Mouse (Mus musculus) heart, embryonic 15.5 days (tissue): ENCODE data around the gene Tbc1d24. TPM values are rescaled to one million over a fixed set of nuclear protein-coding genes. Genes with fewer than 3 reads are reported as not detected.

Experiments
- microRNA-seq: library from miRNA; unstranded; fragments of <30 nt; microRNA quantifications from one replicate; pipeline ENCODE4, GENCODE M21; 2016
- polyA plus RNA-seq: library from polyadenylated mRNA; unstranded; fragments of >200 nt; fragmentation: Nextera tagmentation; extraction: Ambion mirVana; gene quantifications from 2 replicates; pipeline ENCODE4 v1.2.1, GENCODE M21; 2015

The Tbc1d24 gene
- polyA plus RNA-seq, 1 experiment from 2014 or later: 3.8 TPM

Small RNA genes lying within 50 kb of the gene (microRNA-seq; reads per million reads assigned to microRNA genes)
- gene Mir5134 (1.7 reads per million), gene Mir6965 (0.63 reads per million)

Other genes starting within 250 kb of the Tbc1d24 start
- 0.34 TPM in 1 of 2 replicates, not detected in the other for gene Prss30, start 225.0 kb downstream of the Tbc1d24 start, polyA plus RNA-seq
- 0.13 TPM in 1 of 2 replicates, not detected in the other for gene Prss22, start 207.5 kb downstream of the Tbc1d24 start, polyA plus RNA-seq
- not detected in 2 replicates for gene Prss27, start 167.4 kb downstream of the Tbc1d24 start, polyA plus RNA-seq
- gene Kctd5, start 132.1 kb downstream of the Tbc1d24 start, polyA plus RNA-seq: 31.3 and 37.6 TPM in 2 replicates
- 37.7 and 39.5 TPM in 2 replicates for gene Pdpk1, start 54.6 kb downstream of the Tbc1d24 start, polyA plus RNA-seq
- gene Amdhd2, start 41.8 kb downstream of the Tbc1d24 start, polyA plus RNA-seq: 20.6 and 28.8 TPM in 2 replicates
- gene Atp6v0c, start 35.9 kb downstream of the Tbc1d24 start, polyA plus RNA-seq: 447 and 510 TPM in 2 replicates
- 1.9 and 2.9 TPM in 2 replicates for gene Ntn3, start 4.0 kb upstream of the Tbc1d24 start, polyA plus RNA-seq
- gene Tedc2, start 15.3 kb upstream of the Tbc1d24 start, polyA plus RNA-seq: 4.3 and 7.3 TPM in 2 replicates
- gene Ccnf, start 45.9 kb upstream of the Tbc1d24 start, polyA plus RNA-seq: 29.2 and 36.1 TPM in 2 replicates
- gene Abca17, start 145.5 kb upstream of the Tbc1d24 start, polyA plus RNA-seq: 0.10 TPM in 1 of 2 replicates, not detected in the other
- 6.0 and 7.8 TPM in 2 replicates for gene Abca3, start 146.4 kb upstream of the Tbc1d24 start, polyA plus RNA-seq
- gene Rnps1, start 209.0 kb upstream of the Tbc1d24 start, polyA plus RNA-seq: 186 and 210 TPM in 2 replicates
- 245 and 301 TPM in 2 replicates for gene Eci1, start 221.1 kb upstream of the Tbc1d24 start, polyA plus RNA-seq
- gene Dnase1l2, start 237.5 kb upstream of the Tbc1d24 start, polyA plus RNA-seq: 1.1 and 1.2 TPM in 2 replicates